Mouse (Mus musculus) left cerebral cortex, postnatal 14 days (tissue): ENCODE measurements around the gene Lrrn3. TPM values are rescaled to one million over a fixed set of nuclear protein-coding genes. Genes with fewer than 3 reads are reported as not detected.

Source experiments
- DNase-seq, 2 experiments: peaks; one replicate each; pipeline ENCODE4 v3.0.0; 2021 to 2022; ENCODE audit warnings: low spot score in 2 of 2, mixed read lengths in 1 of 2
- intact Hi-C: fragments of 180-260 bp; cut with DNase I; formaldehyde crosslinking; loops from one replicate; pipeline ENCODE4 v1.15.1; 2025
- total RNA-seq, 2 experiments: library from RNA; stranded (reverse); gene quantifications; 2 replicates each; pipeline ENCODE4 v1.2.3; 2021

The Lrrn3 gene
- total RNA-seq, 2 experiments from 2014 or later = 50.5 to 56.2 TPM

GRCm38 (mm10) chr12:41468374-41468991 lies 17.7 kb downstream of the Lrrn3 start:
- no peak for DNase-seq
- intact Hi-C loops = no loop called here

- intact Hi-C loops = no loop called here
- no peak for DNase-seq
These were observed 47.8 kb downstream of the Lrrn3 start for GRCm38 (mm10) chr12:41438446-41438845.

GRCm38 (mm10) chr12:41436206-41436985 lies 49.8 kb downstream of the Lrrn3 start:
- no peak for DNase-seq
- intact Hi-C loops = no loop called here

GRCm38 (mm10) chr12:41428806-41429205 lies 57.4 kb downstream of the Lrrn3 start:
- DNase-seq = no peak
- intact Hi-C loops = no loop called here

- no peak for DNase-seq
- intact Hi-C loops = no loop called here
These were observed 58.8 kb downstream of the Lrrn3 start for GRCm38 (mm10) chr12:41427464-41427863.

- intact Hi-C loops = no loop called here
- DNase-seq = no peak
These were observed 61.0 kb downstream of the Lrrn3 start for GRCm38 (mm10) chr12:41425101-41425679.

- intact Hi-C loops = no loop called here
- DNase-seq = no peak
These were observed 68.3 kb downstream of the Lrrn3 start for GRCm38 (mm10) chr12:41417961-41418360.

- no peak for DNase-seq
- intact Hi-C loops = no loop called here
These were observed 69.1 kb downstream of the Lrrn3 start for GRCm38 (mm10) chr12:41417099-41417498.

- no peak for DNase-seq
- intact Hi-C loops = no loop called here
These were observed 69.6 kb downstream of the Lrrn3 start for GRCm38 (mm10) chr12:41416635-41417034.

GRCm38 (mm10) chr12:41409431-41409830 lies 76.8 kb downstream of the Lrrn3 start:
- no peak for DNase-seq
- intact Hi-C loops = no loop called here

GRCm38 (mm10) chr12:41401923-41402322 lies 84.3 kb downstream of the Lrrn3 start:
- intact Hi-C loops = no loop called here
- no peak for DNase-seq
